24 mouse cellular contexts compared by ENCODE assay signal in the genomic region with DNA sequence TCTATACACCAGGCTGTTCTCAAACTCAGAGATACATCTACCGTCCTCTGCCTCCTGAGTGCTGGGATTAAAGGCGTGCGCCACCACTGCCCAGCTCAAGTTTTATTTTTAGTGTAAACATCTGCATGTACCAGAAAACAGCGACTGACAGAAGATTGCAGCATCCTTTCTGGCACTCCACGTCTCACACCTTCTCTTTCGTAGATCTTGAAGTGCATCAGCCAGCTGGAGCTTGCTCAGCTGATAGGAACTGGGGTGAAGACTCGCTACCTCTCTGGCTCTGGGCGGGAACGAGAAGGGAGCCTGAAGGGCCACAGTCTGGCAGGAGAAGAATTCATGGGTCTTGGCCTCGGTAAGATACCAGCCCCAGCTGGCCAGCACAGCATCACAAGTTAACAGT.
"Had no signal": no experiment of that assay in that cellular context is flagged by ENCODE, and none has a peak within 500 bp of the region (broad histone marks: within the 10 kb centered on the region; RNA-seq: fewer than 3 reads in every experiment).

No protein-coding gene starts in this region.

- H3K4me1 ChIP-seq: hindbrain, embryonic 13.5 days; hindbrain, embryonic 15.5 days; limb, embryonic 12.5 days had no signal

- H3K4me3 ChIP-seq: heart, adult 2 months; hindbrain, embryonic 13.5 days; hindbrain, embryonic 15.5 days; layer of hippocampus, adult 2 months; left cerebral cortex, adult 2 months; limb, embryonic 10.5 days; limb, embryonic 12.5 days; liver, embryonic 13.5 days; liver, embryonic 15.5 days had no signal

- ATAC-seq: hindbrain, postnatal 0 days; intestine, postnatal 0 days; liver, postnatal 0 days had no signal

- H3K9me3 ChIP-seq: hindbrain, embryonic 13.5 days; hindbrain, embryonic 15.5 days; limb, embryonic 10.5 days; limb, embryonic 12.5 days; liver, embryonic 13.5 days; liver, embryonic 15.5 days had no signal

- H3K27ac ChIP-seq: heart, adult 2 months; hindbrain, embryonic 13.5 days; hindbrain, embryonic 15.5 days; hindbrain, postnatal 0 days; layer of hippocampus, adult 2 months; left cerebral cortex, adult 2 months; limb, embryonic 10.5 days; limb, embryonic 12.5 days; liver, embryonic 13.5 days; liver, embryonic 15.5 days had no signal

- H3K27me3 ChIP-seq: hindbrain, embryonic 13.5 days; hindbrain, embryonic 15.5 days; limb, embryonic 12.5 days; liver, embryonic 13.5 days; liver, embryonic 15.5 days had no signal

- DNase-seq: gastrocnemius, postnatal 14 days; gastrocnemius, postnatal 36 days; heart, adult 11 months; heart, adult 2 months; heart, postnatal 10 days; heart, postnatal 36 days; kidney, adult 18-20 months; kidney, adult 8-10 months; kidney, postnatal 10 days; kidney, postnatal 25 days; kidney, postnatal 4 days; liver; liver, embryonic 13.5 days; liver, postnatal 0 days had no signal

- H3K4me2 ChIP-seq: hindbrain, embryonic 13.5 days; hindbrain, embryonic 15.5 days; limb, embryonic 12.5 days; liver, embryonic 11.5 days; liver, embryonic 13.5 days; liver, embryonic 15.5 days had no signal

- H3K9ac ChIP-seq: hindbrain, embryonic 13.5 days; hindbrain, embryonic 15.5 days; limb, embryonic 12.5 days; liver, embryonic 13.5 days; liver, embryonic 15.5 days; liver, postnatal 0 days had no signal
